Mouse (Mus musculus) kidney, embryonic 16.5 days (tissue): ENCODE results near the gene Chit1. TPM values are rescaled to one million over a fixed set of nuclear protein-coding genes. Genes with fewer than 3 reads are reported as not detected.
A peak's percentile ranks its signal among the peaks of the same experiment; 100 is the strongest.

ENCODE experiments used
- ATAC-seq: fragments of 200-750 bp; cut with Nextera tagmentation; 2 replicates; pipeline ENCODE4 v1.8.0; 2017; ENCODE audit warnings: moderate TSS enrichment; ENCODE audit not compliant: low FRiP score, low TSS enrichment
- H3K27ac ChIP-seq: fragments of 300-500 bp; sonication (generic); 2 replicates; pipeline ENCODE4 v1.5.1; 2014; ENCODE audit warnings: low read length
- H3K27me3 ChIP-seq: fragments of 300-500 bp; sonication (generic); 2 replicates; pipeline ENCODE4 v1.6.1; 2014; ENCODE audit warnings: low read length, control low read depth, mixed read lengths; ENCODE audit not compliant: insufficient read depth
- H3K36me3 ChIP-seq: fragments of 300-500 bp; sonication (generic); 2 replicates; pipeline ENCODE4 v1.6.1; 2014; ENCODE audit warnings: low read length, control low read depth, mixed read lengths; ENCODE audit not compliant: insufficient read depth
- H3K4me1 ChIP-seq: fragments of 300-500 bp; sonication (generic); 2 replicates; pipeline ENCODE4 v1.6.1; 2014; ENCODE audit warnings: low read length, control low read depth, mixed read lengths; ENCODE audit not compliant: insufficient read depth
- H3K4me2 ChIP-seq: fragments of 300-500 bp; sonication (generic); replicated peaks from 2 replicates; pipeline ENCODE4 v1.6.1; 2014; ENCODE audit warnings: low read depth, low read length
- H3K4me3 ChIP-seq: fragments of 300-500 bp; sonication (generic); 2 replicates; pipeline ENCODE4 v1.5.1; 2014; ENCODE audit warnings: mild to moderate bottlenecking, low read length
- H3K9ac ChIP-seq: fragments of 300-500 bp; sonication (generic); replicated peaks from 2 replicates; pipeline ENCODE4 v1.6.1; 2014; ENCODE audit warnings: low read length
- H3K9me3 ChIP-seq: fragments of 300-500 bp; sonication (generic); 2 replicates; pipeline ENCODE4 v1.6.1; 2016; ENCODE audit warnings: low read length, control low read depth
- WGBS: fragments of 180-500 bp; shearing (Covaris S2); extraction: QIAGEN DNeasy Blood & Tissue Kit; methylation state at CpG from one replicate; pipeline ENCODE4 v1.1.7; 2014; 5-methylcytosine and 5-hydroxymethylcytosine counted together
- polyA plus RNA-seq: library from polyadenylated mRNA; unstranded; fragments of >200 nt; fragmentation: Nextera tagmentation; extraction: Ambion mirVana; gene quantifications from 2 replicates; pipeline ENCODE4 v1.2.1, GENCODE M21; 2015

Gene Chit1
- polyA plus RNA-seq, 1 experiment from 2014 or later, result 0.17 TPM

GRCm38 (mm10) chr1:134078061-134078795 lies 32.8 kb upstream of the Chit1 start:
- peak overlapping the region; percentile 70 for H3K4me3 ChIP-seq
- WGBS, result 5% methylated on average over 19 of the region's 19 CpGs
- ATAC-seq, result peak; percentile 3
- no peaks in the 10 kb centered on the region for H3K9me3 ChIP-seq
- H3K27ac ChIP-seq, result peak overlapping the region; percentile 69
- H3K36me3 ChIP-seq, result no peaks in the 10 kb centered on the region; the same call in 1 of the 2 replicates
- H3K4me1 ChIP-seq, result peaks cover 44% of the 10 kb centered on the region
- peak overlapping the region; percentile 77 for H3K4me2 ChIP-seq
- peak overlapping the region; percentile 82 for H3K9ac ChIP-seq
- no peaks in the 10 kb centered on the region for H3K27me3 ChIP-seq

GRCm38 (mm10) chr1:134078802-134079476 lies 32.1 kb upstream of the Chit1 start, which contains the start of gene Btg2:
Gene Btg2 (minus strand): TSS chr1:134079120.
- peak within 1 kb of the TSS; percentile 83 for H3K27ac ChIP-seq
- H3K27me3 ChIP-seq, result no peaks in the 10 kb centered on the region
- peaks cover 38% of the 10 kb centered on the region for H3K4me1 ChIP-seq
- H3K4me2 ChIP-seq, result peak within 1 kb of the TSS; percentile 77
- no peaks in the 10 kb centered on the region; the same call in 1 of the 2 replicates for H3K36me3 ChIP-seq
- peak within 1 kb of the TSS; percentile 82 for H3K9ac ChIP-seq
- H3K9me3 ChIP-seq, result no peaks in the 10 kb centered on the region
- under 1% methylated on average over 62 of the region's 62 CpGs for WGBS
- ATAC-seq, result peak; percentile 95
- H3K4me3 ChIP-seq, result peak within 1 kb of the TSS; percentile 70

- peak overlapping the region; percentile 83 for H3K27ac ChIP-seq
- no peaks in the 10 kb centered on the region; the same call in 1 of the 2 replicates for H3K36me3 ChIP-seq
- no peaks in the 10 kb centered on the region for H3K27me3 ChIP-seq
- WGBS, result 5% methylated on average over 9 of the region's 9 CpGs
- H3K4me2 ChIP-seq, result peak overlapping the region; percentile 77
- H3K9me3 ChIP-seq, result no peaks in the 10 kb centered on the region
- peak overlapping the region; percentile 70 for H3K4me3 ChIP-seq
- H3K9ac ChIP-seq, result peak overlapping the region; percentile 70
- H3K4me1 ChIP-seq, result peaks cover 38% of the 10 kb centered on the region
- peak; percentile 20; the same call in 1 of the 2 replicates for ATAC-seq
Measured at GRCm38 (mm10) chr1:134079477-134080163, 31.4 kb upstream of the Chit1 start.

- Histone ChIP-seq H3K4me3 (no peak overlapping the region), H3K9me3 (no peaks in the 10 kb centered on the region), H3K4me2 (no peak overlapping the region), H3K27me3 (no peaks in the 10 kb centered on the region), H3K36me3 (no peaks in the 10 kb centered on the region; the same call in 1 of the 2 replicates), H3K4me1 (peaks cover 37% of the 10 kb centered on the region), H3K27ac (peak overlapping the region; percentile 83), H3K9ac (no peak overlapping the region)
- 81% methylated on average over 4 of the region's 4 CpGs for WGBS
- ATAC-seq, result no peak
Measured at GRCm38 (mm10) chr1:134080406-134080805, 30.6 kb upstream of the Chit1 start.

- Histone ChIP-seq H3K9me3 (no peaks in the 10 kb centered on the region), H3K4me1 (peaks cover 35% of the 10 kb centered on the region), H3K4me2 (no peak overlapping the region), H3K4me3 (no peak overlapping the region), H3K27me3 (no peaks in the 10 kb centered on the region), H3K27ac (no peak overlapping the region), H3K9ac (no peak overlapping the region), H3K36me3 (no peaks in the 10 kb centered on the region; the same call in 1 of the 2 replicates)
- WGBS, result 80% methylated on average over 5 of the region's 5 CpGs
- ATAC-seq, result no peak
Measured at GRCm38 (mm10) chr1:134080881-134081450, 30.1 kb upstream of the Chit1 start.

- H3K9ac ChIP-seq, result no peak overlapping the region
- H3K27ac ChIP-seq, result no peak overlapping the region
- no peaks in the 10 kb centered on the region for H3K36me3 ChIP-seq
- WGBS, result 55% methylated on average over 11 of the region's 11 CpGs
- H3K4me1 ChIP-seq, result peaks cover 31% of the 10 kb centered on the region
- H3K9me3 ChIP-seq, result no peaks in the 10 kb centered on the region
- H3K4me3 ChIP-seq, result no peak overlapping the region
- ATAC-seq, result no peak
- no peaks in the 10 kb centered on the region for H3K27me3 ChIP-seq
- no peak overlapping the region for H3K4me2 ChIP-seq
Measured at GRCm38 (mm10) chr1:134082987-134083516, 28.0 kb upstream of the Chit1 start.

- H3K36me3 ChIP-seq, result no peaks in the 10 kb centered on the region
- H3K4me1 ChIP-seq, result peaks cover 27% of the 10 kb centered on the region
- no peak overlapping the region for H3K9ac ChIP-seq
- H3K9me3 ChIP-seq, result no peaks in the 10 kb centered on the region
- WGBS, result 82% methylated on average over 8 of the region's 8 CpGs
- H3K4me3 ChIP-seq, result no peak overlapping the region
- ATAC-seq, result no peak
- H3K27me3 ChIP-seq, result no peaks in the 10 kb centered on the region
- H3K4me2 ChIP-seq, result no peak overlapping the region
- H3K27ac ChIP-seq, result no peak overlapping the region
Measured at GRCm38 (mm10) chr1:134083676-134084075, 27.4 kb upstream of the Chit1 start.

- WGBS, result 85% methylated on average over 3 of the region's 3 CpGs
- Histone ChIP-seq H3K4me1 (peaks cover 27% of the 10 kb centered on the region), H3K4me3 (no peak overlapping the region), H3K4me2 (no peak overlapping the region), H3K27me3 (no peaks in the 10 kb centered on the region), H3K36me3 (no peaks in the 10 kb centered on the region), H3K9me3 (no peaks in the 10 kb centered on the region), H3K27ac (no peak overlapping the region), H3K9ac (no peak overlapping the region)
- no peak for ATAC-seq
Measured at GRCm38 (mm10) chr1:134084128-134084527, 26.9 kb upstream of the Chit1 start.

- Histone ChIP-seq H3K9ac (peak overlapping the region; percentile 53), H3K4me2 (no peak overlapping the region), H3K27me3 (no peaks in the 10 kb centered on the region), H3K36me3 (no peaks in the 10 kb centered on the region), H3K9me3 (no peaks in the 10 kb centered on the region), H3K4me3 (no peak overlapping the region), H3K27ac (0 out of 2 replicates have a peak overlapping the region, but pooled peaks have one; percentile 27), H3K4me1 (peaks cover 22% of the 10 kb centered on the region)
- ATAC-seq, result peak; percentile 69
- WGBS, result 20% methylated on average over 3 of the region's 3 CpGs
Measured at GRCm38 (mm10) chr1:134086017-134086416, 25.0 kb upstream of the Chit1 start.
